Mouse (Mus musculus) midbrain, postnatal 0 days (tissue): ENCODE measurements around the gene Gpr68. TPM values are rescaled to one million over a fixed set of nuclear protein-coding genes. Genes with fewer than 3 reads are reported as not detected.

Source experiments
- ATAC-seq: fragments of 200-750 bp; cut with Nextera tagmentation; 2 replicates; pipeline ENCODE4 v1.8.0; 2017; ENCODE audit warnings: moderate number of reproducible peaks, mild to moderate bottlenecking, moderate TSS enrichment, moderate library complexity; ENCODE audit not compliant: low FRiP score
- DNase-seq: peaks from one replicate; pipeline ENCODE4 v3.0.0-alpha.2; 2015; ENCODE audit warnings: low spot score
- H3K27ac ChIP-seq: fragments of 300-500 bp; sonication (generic); 2 replicates; pipeline ENCODE4 v1.5.1; 2014; ENCODE audit warnings: low read depth, mild to moderate bottlenecking, low read length, mixed read lengths
- H3K27me3 ChIP-seq: fragments of 300-500 bp; sonication (generic); 2 replicates; pipeline ENCODE4 v1.6.1; 2014; ENCODE audit warnings: low read length, control low read depth, mixed read lengths; ENCODE audit not compliant: insufficient read depth
- H3K36me3 ChIP-seq: fragments of 300-500 bp; sonication (generic); 2 replicates; pipeline ENCODE4 v1.6.1; 2014; ENCODE audit warnings: low read length, control low read depth, mixed read lengths; ENCODE audit not compliant: insufficient read depth
- H3K4me1 ChIP-seq: fragments of 300-500 bp; sonication (generic); 2 replicates; pipeline ENCODE4 v1.6.1; 2014; ENCODE audit warnings: mild to moderate bottlenecking, control low read depth, antibody characterized with exemption, low read length, mixed read lengths; ENCODE audit not compliant: insufficient read depth
- H3K4me2 ChIP-seq: fragments of 300-500 bp; sonication (generic); 2 replicates; pipeline ENCODE4 v1.6.1; 2014; ENCODE audit warnings: low read depth, mild to moderate bottlenecking, low read length, mixed read lengths; ENCODE audit not compliant: poor library complexity, severe bottlenecking
- H3K4me3 ChIP-seq: fragments of 300-500 bp; sonication (generic); 2 replicates; pipeline ENCODE4 v1.5.1; 2014; ENCODE audit warnings: low read depth, mild to moderate bottlenecking, low read length, moderate library complexity
- H3K9ac ChIP-seq: fragments of 300-500 bp; sonication (generic); replicated peaks from 2 replicates; pipeline ENCODE4 v1.6.1; 2014; ENCODE audit warnings: mild to moderate bottlenecking, low read length, moderate library complexity, mixed read lengths; ENCODE audit not compliant: poor library complexity, severe bottlenecking
- H3K9me3 ChIP-seq: fragments of 300-500 bp; sonication (generic); 2 replicates; pipeline ENCODE4 v1.6.1; 2016; ENCODE audit warnings: low read length, control low read depth
- CTCF ChIP-seq: IDR thresholded peaks from 2 replicates; pipeline ENCODE4 v1.5.1; 2016; ENCODE audit warnings: antibody characterized with exemption, mild to moderate bottlenecking
- WGBS: fragments of 180-500 bp; shearing (Covaris S2); extraction: QIAGEN DNeasy Blood & Tissue Kit; methylation state at CpG from one replicate; pipeline ENCODE4 v1.1.7; 2014; 5-methylcytosine and 5-hydroxymethylcytosine counted together
- polyA plus RNA-seq: library from polyadenylated mRNA; unstranded; fragments of >200 nt; fragmentation: Nextera tagmentation; extraction: Ambion mirVana; gene quantifications from 2 replicates; pipeline ENCODE4 v1.2.1, GENCODE M21; 2015
- total RNA-seq: library from RNA; depleted of rRNA; stranded (reverse); fragments of >200 nt; gene quantifications from 2 replicates; pipeline ENCODE4 v1.2.3, GENCODE M21; 2014

Gpr68 gene
- total and polyA plus RNA-seq, 2 experiments from 2014 or later: 6.2 to 28.4 TPM

- no peaks in the 10 kb centered on the region for H3K9me3 ChIP-seq
- WGBS: 29% methylated on average over 9 of the region's 10 CpGs
- no peak for DNase-seq
- H3K27ac ChIP-seq: no peak overlapping the region
- peaks cover 17% of the 10 kb centered on the region for H3K36me3 ChIP-seq
- peak overlapping the region; percentile 87 for H3K4me2 ChIP-seq
- H3K27me3 ChIP-seq: no peaks in the 10 kb centered on the region
- peak overlapping the region; percentile 57; the same call in 1 of the 2 replicates for H3K9ac ChIP-seq
- H3K4me1 ChIP-seq: 0 out of 2 replicates have a peak, but pooled peaks cover 7% of the 10 kb centered on the region
- TF ChIP-seq CTCF: no peak
- H3K4me3 ChIP-seq: peak overlapping the region; percentile 47
- peak; percentile 32; the same call in 1 of the 2 replicates for ATAC-seq
Observed at GRCm38 (mm10) chr12:100908298-100909034, 468 bp upstream of the Gpr68 start.

- WGBS: 87% methylated on average over 5 of the region's 5 CpGs
- H3K4me1 ChIP-seq: 0 out of 2 replicates have a peak, but pooled peaks cover 7% of the 10 kb centered on the region
- ATAC-seq: no peak
- no peak for DNase-seq
- no peak overlapping the region for H3K27ac ChIP-seq
- H3K4me2 ChIP-seq: peak overlapping the region; percentile 87; the same call in 1 of the 2 replicates
- no peak for TF ChIP-seq CTCF
- H3K9ac ChIP-seq: no peak overlapping the region
- H3K27me3 ChIP-seq: no peaks in the 10 kb centered on the region
- no peak overlapping the region for H3K4me3 ChIP-seq
- peaks cover 4% of the 10 kb centered on the region; the same call in 1 of the 2 replicates for H3K36me3 ChIP-seq
- H3K9me3 ChIP-seq: no peaks in the 10 kb centered on the region
Observed at GRCm38 (mm10) chr12:100906861-100907260, 1.1 kb downstream of the Gpr68 start.

GRCm38 (mm10) chr12:100903761-100904160 is 4.2 kb downstream of the Gpr68 start:
- no peak overlapping the region for H3K9ac ChIP-seq
- WGBS: 91% methylated on average over 9 of the region's 9 CpGs
- H3K36me3 ChIP-seq: no peaks in the 10 kb centered on the region
- no peaks in the 10 kb centered on the region for H3K9me3 ChIP-seq
- H3K4me3 ChIP-seq: no peak overlapping the region
- no peak for TF ChIP-seq CTCF
- DNase-seq (no peak), ATAC-seq (no peak)
- no peaks in the 10 kb centered on the region for H3K27me3 ChIP-seq
- no peak overlapping the region for H3K27ac ChIP-seq
- H3K4me1 ChIP-seq: 0 out of 2 replicates have a peak, but pooled peaks cover 7% of the 10 kb centered on the region
- H3K4me2 ChIP-seq: no peak overlapping the region

GRCm38 (mm10) chr12:100901386-100901785 is 6.6 kb downstream of the Gpr68 start:
- 0 out of 2 replicates have a peak, but pooled peaks cover 4% of the 10 kb centered on the region for H3K27me3 ChIP-seq
- WGBS: 85% methylated on average over 6 of the region's 6 CpGs
- H3K36me3 ChIP-seq: no peaks in the 10 kb centered on the region
- H3K9me3 ChIP-seq: no peaks in the 10 kb centered on the region
- H3K4me1 ChIP-seq: no peaks in the 10 kb centered on the region
- no peak for ATAC-seq
- no peak for TF ChIP-seq CTCF
- DNase-seq: no peak
- no peak overlapping the region for H3K4me2 ChIP-seq
- no peak overlapping the region for H3K4me3 ChIP-seq
- H3K27ac ChIP-seq: no peak overlapping the region
- H3K9ac ChIP-seq: no peak overlapping the region

- Histone ChIP-seq H3K27me3 (0 out of 2 replicates have a peak, but pooled peaks cover 4% of the 10 kb centered on the region), H3K27ac (no peak overlapping the region), H3K4me2 (no peak overlapping the region), H3K9me3 (no peaks in the 10 kb centered on the region), H3K9ac (no peak overlapping the region), H3K4me1 (0 out of 2 replicates have a peak, but pooled peaks cover under 1% of the 10 kb centered on the region), H3K4me3 (no peak overlapping the region), H3K36me3 (no peaks in the 10 kb centered on the region)
- DNase-seq (no peak), ATAC-seq (no peak)
- 74% methylated on average over 6 of the region's 6 CpGs for WGBS
- TF ChIP-seq CTCF: no peak
Observed at GRCm38 (mm10) chr12:100900901-100901300, 7.1 kb downstream of the Gpr68 start.

GRCm38 (mm10) chr12:100899111-100899640 is 8.8 kb downstream of the Gpr68 start:
- WGBS: under 1% methylated on average over 28 of the region's 30 CpGs
- Histone ChIP-seq H3K4me3 (peak overlapping the region; percentile 44), H3K4me2 (peak overlapping the region; percentile 81), H3K36me3 (no peaks in the 10 kb centered on the region), H3K4me1 (0 out of 2 replicates have a peak, but pooled peaks cover 2% of the 10 kb centered on the region), H3K27me3 (0 out of 2 replicates have a peak, but pooled peaks cover 4% of the 10 kb centered on the region), H3K9me3 (no peaks in the 10 kb centered on the region), H3K27ac (peak overlapping the region; percentile 19; the same call in 1 of the 2 replicates), H3K9ac (peak overlapping the region; percentile 75)
- ATAC-seq (peak; percentile 44), DNase-seq (peak; percentile 30)
- TF ChIP-seq CTCF: no peak
